Mouse (Mus musculus) cerebellum, adult 8-10 months (tissue): Measurements from ENCODE around the gene Srsf12.
A peak's percentile ranks its signal among the peaks of the same experiment; 100 is the strongest.

Experiments used
- DNase-seq: peaks from one replicate; pipeline ENCODE4 v3.0.0; 2022

Gene Srsf12

GRCm38 (mm10) chr4:33249716-33250230 lies 41.0 kb downstream of the Srsf12 start:
- DNase-seq, result no peak

- no peak for DNase-seq
Measured at GRCm38 (mm10) chr4:33250867-33251266, 42.1 kb downstream of the Srsf12 start.

GRCm38 (mm10) chr4:33254706-33255105 lies 45.9 kb downstream of the Srsf12 start:
- DNase-seq, result no peak

GRCm38 (mm10) chr4:33257263-33257964 lies 48.6 kb downstream of the Srsf12 start:
- no peak for DNase-seq

- no peak for DNase-seq
Measured at GRCm38 (mm10) chr4:33260311-33260710, 51.5 kb downstream of the Srsf12 start.

GRCm38 (mm10) chr4:33261311-33261753 lies 52.5 kb downstream of the Srsf12 start:
- peak; percentile 71 for DNase-seq

GRCm38 (mm10) chr4:33262897-33263296 lies 54.1 kb downstream of the Srsf12 start:
- no peak for DNase-seq

- DNase-seq, result no peak
Measured at GRCm38 (mm10) chr4:33264979-33265726, 56.4 kb downstream of the Srsf12 start.

GRCm38 (mm10) chr4:33270386-33271314 lies 61.9 kb downstream of the Srsf12 start:
- no peak for DNase-seq

GRCm38 (mm10) chr4:33273437-33273836 lies 64.6 kb downstream of the Srsf12 start:
- DNase-seq, result no peak

GRCm38 (mm10) chr4:33281891-33282685 lies 73.3 kb downstream of the Srsf12 start:
- no peak for DNase-seq
